Mouse (Mus musculus) left cerebral cortex, adult 2 months (tissue): ENCODE measurements around the gene Krt28. TPM values are rescaled to one million over a fixed set of nuclear protein-coding genes. Genes with fewer than 3 reads are reported as not detected.

Experiments
- DNase-seq, 2 experiments: peaks; one replicate each; pipeline ENCODE4 v3.0.0; 2021 to 2022; ENCODE audit warnings: low spot score in 2 of 2, mixed read lengths in 1 of 2; ENCODE audit errors: extremely low spot score in 1 of 2
- H3K27ac ChIP-seq: fragments of 200-600 bp; 2 replicates; pipeline ENCODE4 v1.8.1; 2022
- H3K4me3 ChIP-seq: fragments of 200-600 bp; 2 replicates; pipeline ENCODE4 v1.8.1; 2022
- CTCF ChIP-seq: fragments of 200-600 bp; IDR thresholded peaks from 2 replicates; pipeline ENCODE4 v1.8.1; 2022; ENCODE audit warnings: antibody characterized with exemption, mild to moderate bottlenecking, moderate library complexity
- intact Hi-C: fragments of 180-260 bp; cut with DNase I; formaldehyde crosslinking; loops from one replicate; pipeline ENCODE4 v1.15.1; 2025
- total RNA-seq, 2 experiments: library from RNA; stranded (reverse); gene quantifications; 2 replicates each; pipeline ENCODE4 v1.2.3; 2021

Krt28 gene
- total RNA-seq, 2 experiments from 2014 or later, result not detected

DNA sequence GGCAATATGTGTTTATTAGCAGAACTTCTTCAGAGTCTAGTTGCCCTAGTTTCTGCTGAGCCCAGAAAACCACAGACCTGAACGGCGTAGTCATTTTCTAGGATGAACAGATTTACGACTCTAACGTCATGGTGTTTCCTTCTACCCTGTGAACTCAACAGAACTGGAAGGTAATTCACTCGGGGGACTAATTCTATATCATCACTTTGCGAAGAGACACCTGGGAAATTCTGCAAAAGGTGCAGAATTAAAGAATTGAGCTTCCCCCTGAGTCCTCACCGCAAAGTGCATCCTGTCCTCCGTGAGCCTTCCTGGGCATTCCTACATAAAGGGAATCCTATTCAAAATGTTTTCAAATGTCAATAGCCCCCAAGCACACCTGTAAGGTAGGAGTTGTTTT, 13.3 kb downstream of the Krt28 start:
- intact Hi-C loops, result loop anchor here (5.0 kb wide), 1 partner anchor 174 kb away; no protein-coding TSS in a partner anchor
- DNase-seq, result no peak
- TF ChIP-seq CTCF, result no peak
- Histone ChIP-seq H3K27ac (no peak overlapping the region), H3K4me3 (no peak overlapping the region)

DNA sequence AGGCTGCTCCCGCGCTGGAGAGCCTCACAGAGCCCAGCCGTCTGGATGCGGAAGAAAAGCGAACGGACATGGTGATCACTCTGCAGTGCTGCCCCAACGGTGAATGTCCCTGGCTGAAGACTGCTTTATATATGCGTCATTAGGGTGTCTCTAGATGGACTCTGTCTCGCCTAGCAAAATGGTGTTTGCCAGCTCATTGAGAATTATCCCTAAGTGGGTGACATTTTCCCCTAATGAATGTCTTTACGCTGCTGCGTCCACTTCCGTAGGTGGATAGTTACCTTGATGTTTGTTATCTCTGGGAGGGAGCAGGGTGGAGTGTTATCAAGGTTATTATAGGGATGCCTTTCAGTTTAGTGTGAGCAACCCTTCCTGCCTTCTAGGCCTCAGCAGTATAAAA, 23.7 kb downstream of the Krt28 start, which contains the start of gene Krt27:
Krt27 (minus strand) TSS at position 101 of the 400 bp plus-strand sequence.
- no peak within 1 kb of the TSS for H3K4me3 ChIP-seq
- TF ChIP-seq CTCF, result no peak
- no peak for DNase-seq
- intact Hi-C loops, result no loop called here
- no peak within 1 kb of the TSS for H3K27ac ChIP-seq

DNA sequence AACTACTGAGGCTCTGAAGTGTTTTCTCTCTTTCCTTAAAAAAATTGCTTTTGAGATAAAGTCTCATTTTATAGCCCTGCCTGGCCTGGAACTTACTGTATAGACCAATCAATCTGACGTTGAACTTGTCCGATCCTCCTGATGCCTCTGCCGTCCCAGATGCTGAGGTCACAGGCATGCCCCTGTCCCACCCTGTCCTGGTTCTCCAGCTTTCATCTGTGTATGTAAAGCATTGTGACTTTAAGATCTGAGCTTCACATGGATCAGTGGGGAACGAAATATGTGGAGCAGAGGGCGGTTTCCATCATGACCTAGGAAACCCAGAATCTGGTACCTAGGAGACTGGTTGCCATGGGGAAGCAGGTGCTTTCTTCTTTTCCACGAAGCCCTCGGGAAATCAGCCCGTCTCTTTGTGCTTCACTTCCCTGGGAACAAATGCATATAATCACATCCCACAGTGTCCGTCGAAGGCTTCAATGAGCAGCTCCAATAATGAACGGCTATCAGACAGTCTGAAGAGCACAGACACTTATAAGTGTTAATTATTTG, 35.3 kb downstream of the Krt28 start:
- DNase-seq, result no peak
- Histone ChIP-seq H3K27ac (no peak overlapping the region), H3K4me3 (no peak overlapping the region)
- intact Hi-C loops, result no loop called here
- no peak for TF ChIP-seq CTCF

DNA sequence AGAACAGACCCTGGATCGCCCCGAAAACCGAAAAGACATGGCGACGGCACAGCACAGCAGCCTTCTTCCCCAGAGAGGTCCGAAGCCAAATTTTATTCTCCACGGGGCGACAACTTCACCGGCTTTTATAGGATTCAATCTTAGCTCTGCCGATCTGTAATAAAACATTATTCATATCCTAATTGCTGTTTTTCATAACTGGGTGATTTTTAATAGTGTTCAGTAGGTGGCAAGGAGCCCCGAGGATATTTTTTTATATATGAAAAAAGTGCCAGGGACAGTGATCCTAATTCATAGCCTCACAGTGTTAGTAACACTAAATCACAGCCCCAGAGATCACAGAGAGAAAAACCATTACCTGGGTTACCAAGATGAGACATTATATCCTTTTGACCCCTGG, 36.8 kb downstream of the Krt28 start, which contains the start of gene Krt26:
Krt26 (minus strand) TSS at position 101 of the 400 bp plus-strand sequence.
- no peak for DNase-seq
- intact Hi-C loops, result no loop called here
- Histone ChIP-seq H3K4me3 (no peak within 1 kb of the TSS), H3K27ac (no peak within 1 kb of the TSS)
- no peak for TF ChIP-seq CTCF

DNA sequence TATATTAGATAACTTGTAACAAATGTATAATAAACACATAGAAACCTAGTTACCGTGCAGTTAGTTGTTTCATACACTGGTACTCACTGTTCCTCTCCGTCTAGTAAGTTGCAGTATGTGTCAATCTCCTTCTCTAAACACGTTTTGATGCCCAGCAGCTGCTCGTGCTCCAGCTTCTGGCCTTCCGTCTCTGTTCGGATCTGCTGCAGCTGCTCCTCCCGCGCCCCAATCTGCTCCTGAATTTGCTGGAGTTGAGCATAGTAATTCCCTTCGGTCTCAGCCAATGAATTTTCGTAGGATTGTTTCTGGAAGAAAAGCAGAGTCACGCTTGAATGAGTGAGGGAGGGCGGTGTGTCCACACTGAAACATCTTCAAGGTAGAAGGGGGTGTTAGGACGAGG, 41.3 kb downstream of the Krt28 start:
- Histone ChIP-seq H3K4me3 (no peak overlapping the region), H3K27ac (no peak overlapping the region)
- peak; percentile 17 to 29 for DNase-seq
- TF ChIP-seq CTCF, result no peak
- intact Hi-C loops, result no loop called here

DNA sequence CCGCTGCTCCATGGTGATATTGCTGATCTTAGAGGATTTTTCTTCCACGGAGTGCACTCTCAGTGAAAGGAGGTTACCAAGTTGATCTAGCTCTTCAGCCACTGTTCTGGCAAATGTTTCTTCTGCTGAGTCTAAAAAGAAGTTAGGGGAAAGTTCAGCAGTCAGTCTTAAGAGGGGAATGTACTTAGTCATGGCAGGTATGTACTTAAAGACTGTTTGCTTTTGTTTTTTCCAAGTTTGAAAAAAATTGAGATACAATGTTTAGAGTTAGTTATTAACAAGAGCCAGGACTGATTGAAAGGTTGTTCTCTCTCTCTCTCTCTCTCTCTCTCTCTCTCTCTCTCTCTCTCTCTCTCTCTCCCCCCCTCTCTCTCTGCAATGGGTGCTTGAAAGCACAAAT, 45.0 kb downstream of the Krt28 start:
- TF ChIP-seq CTCF, result no peak
- Histone ChIP-seq H3K27ac (no peak overlapping the region), H3K4me3 (no peak overlapping the region)
- no peak for DNase-seq
- intact Hi-C loops, result no loop called here

DNA sequence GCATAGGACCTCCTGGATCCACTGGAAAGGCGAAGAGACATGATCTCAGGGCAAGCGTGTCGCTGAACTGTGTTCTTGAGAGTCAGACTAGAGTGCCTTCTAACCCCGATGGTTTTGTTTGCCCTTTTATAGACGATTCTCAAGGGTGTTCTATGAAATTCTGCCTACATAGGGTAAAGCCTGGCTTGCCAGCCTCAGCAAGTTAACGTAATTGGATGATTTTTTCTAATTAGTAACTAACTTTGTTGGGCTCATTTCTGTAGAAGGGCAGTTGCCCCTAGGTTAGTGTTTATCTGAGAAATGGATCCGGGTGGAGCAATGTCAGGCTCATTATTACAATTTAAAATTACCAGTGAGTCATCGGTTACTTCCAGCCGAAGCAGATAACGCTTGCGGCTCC, 51.9 kb downstream of the Krt28 start, which contains the start of gene Krt25:
Krt25 (minus strand) TSS at position 101 of the 400 bp plus-strand sequence.
- DNase-seq, result no peak
- no peak within 1 kb of the TSS for H3K27ac ChIP-seq
- TF ChIP-seq CTCF, result no peak
- no peak within 1 kb of the TSS for H3K4me3 ChIP-seq
- intact Hi-C loops, result no loop called here

DNA sequence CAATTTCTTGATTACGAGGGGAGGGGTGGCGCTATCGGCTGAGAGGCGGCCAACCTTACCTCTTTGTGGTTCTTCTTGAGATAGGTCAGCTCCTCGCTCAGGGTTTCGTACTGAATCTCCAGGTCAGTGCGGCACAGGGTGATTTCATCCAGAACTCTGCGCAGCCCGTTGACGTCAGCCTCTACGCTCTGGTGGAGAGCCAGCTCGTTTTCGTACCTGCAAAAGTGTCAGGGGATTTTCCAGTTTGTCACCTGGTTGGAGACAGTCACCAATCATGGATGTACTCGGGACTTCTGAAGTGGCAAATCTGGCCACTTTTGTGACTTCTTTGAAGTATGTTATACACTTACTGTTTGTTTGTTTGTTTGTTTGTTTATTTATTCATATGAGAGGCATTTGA, 53.6 kb downstream of the Krt28 start:
- Histone ChIP-seq H3K27ac (no peak overlapping the region), H3K4me3 (no peak overlapping the region)
- intact Hi-C loops, result no loop called here
- TF ChIP-seq CTCF, result no peak
- no peak for DNase-seq

DNA sequence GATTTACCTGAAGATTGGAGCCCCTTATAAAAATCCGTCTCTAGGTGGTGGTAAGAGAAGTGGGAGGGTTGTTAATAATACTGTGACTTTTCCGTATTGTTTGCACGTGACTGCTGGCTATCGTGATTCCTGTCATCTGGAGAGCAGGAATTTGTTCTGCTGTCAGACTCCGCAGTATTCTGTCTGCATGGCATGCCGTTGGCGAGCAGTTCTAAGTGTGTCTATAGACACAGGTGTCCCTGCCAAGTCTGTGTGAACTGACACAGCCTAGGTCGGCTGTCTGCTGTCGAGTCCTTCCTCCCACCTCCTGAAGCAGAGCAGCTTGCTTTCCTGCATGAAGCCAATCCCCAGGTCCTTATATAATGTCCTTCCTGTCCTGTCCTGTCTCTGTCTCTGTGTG, 55.6 kb downstream of the Krt28 start:
- Histone ChIP-seq H3K4me3 (no peak overlapping the region), H3K27ac (no peak overlapping the region)
- intact Hi-C loops, result no loop called here
- TF ChIP-seq CTCF, result no peak
- DNase-seq, result no peak

DNA sequence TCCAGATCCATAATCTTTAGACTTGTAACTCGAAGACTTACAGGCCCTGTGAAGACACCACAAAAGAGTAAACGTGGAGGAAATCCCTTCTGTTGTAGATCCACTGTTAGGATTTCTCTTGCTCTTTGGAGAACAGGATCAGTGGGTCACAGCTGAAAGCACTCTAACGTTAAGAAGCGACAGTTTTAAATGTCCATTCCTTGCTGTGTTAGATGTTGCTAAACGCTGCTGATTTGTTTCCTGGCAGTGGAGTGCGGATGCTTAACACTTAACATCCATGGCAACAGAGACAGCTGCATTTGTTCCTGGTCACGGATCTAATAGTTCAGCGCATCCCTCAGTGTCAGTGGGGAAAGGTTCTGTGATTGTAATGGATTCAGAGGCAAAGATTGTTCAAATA, 58.2 kb downstream of the Krt28 start:
- no peak for TF ChIP-seq CTCF
- H3K4me3 ChIP-seq, result no peak overlapping the region
- DNase-seq, result no peak
- no peak overlapping the region for H3K27ac ChIP-seq
- intact Hi-C loops, result no loop called here

Other genes starting within 250 kb of the Krt28 start
- not detected for gene Ccr7, start 219.8 kb downstream of the Krt28 start, total RNA-seq
- gene Smarce1, start 143.9 kb downstream of the Krt28 start, total RNA-seq, result 10 to 100 TPM; 60.1 to 61.1 TPM
- gene Krt222, start 130.8 kb downstream of the Krt28 start, total RNA-seq, result 10 to 100 TPM; 31.1 to 32.0 TPM
- not detected for gene Krt24, start 89.6 kb downstream of the Krt28 start, total RNA-seq
- not detected for gene Krt25, start 52.0 kb downstream of the Krt28 start, total RNA-seq
- not detected for gene Krt26, start 36.9 kb downstream of the Krt28 start, total RNA-seq
- not detected for gene Krt27, start 23.8 kb downstream of the Krt28 start, total RNA-seq
- 10 to 100 TPM in 1 of 2 experiments, 1 to 10 TPM in 1; 9.6 to 10.1 TPM for gene Krt10, start 14.5 kb upstream of the Krt28 start, total RNA-seq
- 10 to 100 TPM in 1 of 2 experiments, 1 to 10 TPM in 1; 8.7 to 11.6 TPM for gene Krt12, start 47.4 kb upstream of the Krt28 start, total RNA-seq
- not detected for gene Krt20, start 63.2 kb upstream of the Krt28 start, total RNA-seq
- gene Krt23, start 118.2 kb upstream of the Krt28 start, total RNA-seq, result not detected
- not detected for gene Krt39, start 146.4 kb upstream of the Krt28 start, total RNA-seq
- not detected for gene Krt40, start 168.3 kb upstream of the Krt28 start, total RNA-seq
- not detected for gene Krtap3-3, start 176.0 kb upstream of the Krt28 start, total RNA-seq
- not detected for gene Krtap3-2, start 181.9 kb upstream of the Krt28 start, total RNA-seq
- gene Gm11939, start 184.6 kb upstream of the Krt28 start, total RNA-seq, result not detected
- gene Krtap3-1, start 191.7 kb upstream of the Krt28 start, total RNA-seq, result not detected
- gene Krtap1-5, start 206.1 kb upstream of the Krt28 start, total RNA-seq, result not detected
- gene Krtap1-4, start 208.8 kb upstream of the Krt28 start, total RNA-seq, result not detected
- not detected for gene Krtap1-3, start 216.4 kb upstream of the Krt28 start, total RNA-seq
- gene Krtap9-3, start 223.2 kb upstream of the Krt28 start, total RNA-seq, result not detected
- not detected for gene Gm11938, start 228.4 kb upstream of the Krt28 start, total RNA-seq
- gene Gm11937, start 235.3 kb upstream of the Krt28 start, total RNA-seq, result not detected
- gene Krtap2-4, start 239.9 kb upstream of the Krt28 start, total RNA-seq, result not detected
- not detected for gene Gm11562, start 245.5 kb upstream of the Krt28 start, total RNA-seq